Mouse (Mus musculus) MEL (cell line): ENCODE data around the gene Llcfc1. TPM values are rescaled to one million over a fixed set of nuclear protein-coding genes. Genes with fewer than 3 reads are reported as not detected.

Source experiments
- DNase-seq: peaks from one replicate; pipeline ENCODE4 v3.0.0; 2011; ENCODE audit warnings: low read depth, low spot score
- H3K27ac ChIP-seq: 2 replicates; pipeline ENCODE4 v1.5.1; 2012; ENCODE audit warnings: low read depth, mild to moderate bottlenecking, control low read depth, low read length, moderate library complexity; ENCODE audit not compliant: control insufficient read depth
- H3K27me3 ChIP-seq, 2 experiments: fragments of 150-350 bp in 1 of 2; sonication (generic) in 1 of 2; 2 replicates each; pipeline ENCODE4 v1.6.1; 2012; ENCODE audit warnings: low read length in 2 of 2, mild to moderate bottlenecking in 2 of 2, improper control_type of control experiment in 1 of 2, moderate library complexity in 1 of 2; ENCODE audit not compliant: insufficient read depth in 2 of 2, control insufficient read depth in 1 of 2
- H3K36me3 ChIP-seq, 2 experiments: 2 replicates each; pipeline ENCODE4 v1.6.1; 2012 to 2014; ENCODE audit warnings: low read length in 2 of 2, improper control_type of control experiment in 1 of 2, inconsistent platforms in 1 of 2, mild to moderate bottlenecking in 1 of 2; ENCODE audit not compliant: insufficient read depth in 2 of 2, control insufficient read depth in 1 of 2
- H3K4me1 ChIP-seq, 2 experiments: fragments of 150-350 bp in 1 of 2; sonication (generic) in 1 of 2; 2 replicates each; pipeline ENCODE4 v1.6.1; 2012; ENCODE audit warnings: low read length in 2 of 2, improper control_type of control experiment in 1 of 2, mild to moderate bottlenecking in 1 of 2; ENCODE audit not compliant: insufficient read depth in 2 of 2, control insufficient read depth in 1 of 2
- H3K4me3 ChIP-seq, 2 experiments: fragments of 150-350 bp in 1 of 2; sonication (generic) in 1 of 2; 2 replicates each; pipeline ENCODE4 v1.5.1; 2012; ENCODE audit warnings: low read depth in 2 of 2, low read length in 2 of 2, mild to moderate bottlenecking in 2 of 2, moderate library complexity in 2 of 2, control low read depth in 1 of 2, improper control_type of control experiment in 1 of 2; ENCODE audit not compliant: control insufficient read depth in 1 of 2, insufficient read depth in 1 of 2
- H3K79me2 ChIP-seq: 2 replicates; pipeline ENCODE4 v1.6.1; 2012; ENCODE audit warnings: mild to moderate bottlenecking, low read length, moderate library complexity; ENCODE audit not compliant: control insufficient read depth, poor library complexity, insufficient read depth
- H3K9ac ChIP-seq: 2 replicates; pipeline ENCODE4 v1.6.1; 2012; ENCODE audit warnings: low read depth, mild to moderate bottlenecking, control low read depth, low read length, moderate library complexity; ENCODE audit not compliant: control insufficient read depth, poor library complexity, severe bottlenecking
- H3K9me3 ChIP-seq: fragments of 150-350 bp; sonication (generic); replicated peaks from 2 replicates; pipeline ENCODE4 v1.6.1; 2012; ENCODE audit warnings: mild to moderate bottlenecking, low read length, improper control_type of control experiment, moderate library complexity; ENCODE audit not compliant: insufficient read depth
- BHLHE40 ChIP-seq: IDR thresholded peaks from 2 replicates; pipeline ENCODE4 v1.6.1; 2012; ENCODE audit warnings: low read depth, mild to moderate bottlenecking, inconsistent platforms, low read length, improper control_type of control experiment, borderline replicate concordance
- CHD1 ChIP-seq: IDR thresholded peaks from 2 replicates; pipeline ENCODE4 v1.6.1; 2012; ENCODE audit warnings: low read depth, mild to moderate bottlenecking, inconsistent platforms, low read length, improper control_type of control experiment
- E2F4 ChIP-seq: IDR thresholded peaks from 2 replicates; pipeline ENCODE4 v1.6.1; 2011; ENCODE audit warnings: low read depth, low read length, improper control_type of control experiment, borderline replicate concordance
- ELF1 ChIP-seq: IDR thresholded peaks from 2 replicates; pipeline ENCODE4 v1.6.1; 2014; ENCODE audit warnings: low read depth, mild to moderate bottlenecking, inconsistent platforms, low read length, improper control_type of control experiment, moderate library complexity
- EP300 ChIP-seq, 2 experiments: IDR thresholded peaks; 2 replicates each; pipeline ENCODE4 v1.6.1; 2011; ENCODE audit warnings: improper control_type of control experiment in 2 of 2, low read length in 2 of 2, low read depth in 1 of 2, mild to moderate bottlenecking in 1 of 2
- GATA1 ChIP-seq: IDR thresholded peaks from 2 replicates; pipeline ENCODE4 v1.6.1; 2011; ENCODE audit warnings: low read depth, low read length, improper control_type of control experiment
- JUND ChIP-seq: IDR thresholded peaks from 2 replicates; pipeline ENCODE4 v1.6.1; 2011; ENCODE audit warnings: low read depth, mild to moderate bottlenecking, improper control_type of control experiment, low read length
- MEF2A ChIP-seq: IDR thresholded peaks from 2 replicates; pipeline ENCODE4 v1.6.1; 2014; ENCODE audit warnings: low read depth, mild to moderate bottlenecking, inconsistent platforms, low read length, improper control_type of control experiment; ENCODE audit not compliant: poor library complexity, insufficient replicate concordance, severe bottlenecking; ENCODE audit errors: extremely low read depth
- MXI1 ChIP-seq: IDR thresholded peaks from 2 replicates; pipeline ENCODE4 v1.6.1; 2011; ENCODE audit warnings: mild to moderate bottlenecking, low read depth, low read length, improper control_type of control experiment
- NELFE ChIP-seq: IDR thresholded peaks from 2 replicates; pipeline ENCODE4 v1.6.1; 2011; ENCODE audit warnings: low read depth, low read length, improper control_type of control experiment
- POLR2A ChIP-seq, 2 experiments: IDR thresholded peaks; 2 replicates each; pipeline ENCODE4 v1.6.1; 2011 to 2012; ENCODE audit warnings: low read length in 2 of 2, mild to moderate bottlenecking in 2 of 2, control low read depth in 1 of 2, improper control_type of control experiment in 1 of 2, low read depth in 1 of 2, moderate library complexity in 1 of 2; ENCODE audit not compliant: control insufficient read depth in 1 of 2, insufficient read depth in 1 of 2, poor library complexity in 1 of 2
- POLR2AphosphoS2 ChIP-seq: IDR thresholded peaks from 2 replicates; pipeline ENCODE4 v1.6.1; 2011; ENCODE audit warnings: low read length, improper control_type of control experiment
- POLR2AphosphoS5 ChIP-seq: IDR thresholded peaks from 2 replicates; pipeline ENCODE4 v1.6.1; 2012; ENCODE audit warnings: low read depth, borderline replicate concordance, mild to moderate bottlenecking, inconsistent platforms, low read length, moderate library complexity, mixed read lengths
- RAD21 ChIP-seq: IDR thresholded peaks from 2 replicates; pipeline ENCODE4 v1.6.1; 2011; ENCODE audit warnings: mild to moderate bottlenecking, low read depth, low read length, improper control_type of control experiment
- TBP ChIP-seq: IDR thresholded peaks from 2 replicates; pipeline ENCODE4 v1.8.0; 2011; ENCODE audit warnings: low read depth, low read length, improper control_type of control experiment
- TCF12 ChIP-seq: IDR thresholded peaks from 2 replicates; pipeline ENCODE4 v1.6.1; 2014; ENCODE audit warnings: low read depth, mild to moderate bottlenecking, inconsistent platforms, low read length, improper control_type of control experiment, moderate library complexity
- USF1 ChIP-seq: IDR thresholded peaks from 2 replicates; pipeline ENCODE4 v1.6.1; 2014; ENCODE audit warnings: low read depth, mild to moderate bottlenecking, inconsistent platforms, low read length, improper control_type of control experiment, moderate library complexity
- USF2 ChIP-seq, 2 experiments: IDR thresholded peaks; 2 replicates each; pipeline ENCODE4 v1.6.1; 2011 to 2012; ENCODE audit warnings: improper control_type of control experiment in 2 of 2, low read length in 2 of 2, borderline replicate concordance in 1 of 2, inconsistent platforms in 1 of 2, low read depth in 1 of 2, mild to moderate bottlenecking in 1 of 2; ENCODE audit not compliant: insufficient read depth in 1 of 2
- ZC3H11A ChIP-seq: IDR thresholded peaks from 2 replicates; pipeline ENCODE4 v1.6.1; 2012; ENCODE audit warnings: low read depth, mild to moderate bottlenecking, inconsistent platforms, low read length, improper control_type of control experiment
- ZKSCAN1 ChIP-seq: IDR thresholded peaks from 2 replicates; pipeline ENCODE4 v1.6.1; 2012; ENCODE audit warnings: low read depth, mild to moderate bottlenecking, inconsistent platforms, low read length, improper control_type of control experiment, moderate library complexity
- ZMIZ1 ChIP-seq: IDR thresholded peaks from 2 replicates; pipeline ENCODE4 v1.6.1; 2012; ENCODE audit warnings: low read depth, mild to moderate bottlenecking, inconsistent platforms, low read length, improper control_type of control experiment, moderate library complexity
- ZNF384 ChIP-seq: IDR thresholded peaks from 2 replicates; pipeline ENCODE4 v1.6.1; 2012; ENCODE audit warnings: low read depth, mild to moderate bottlenecking, inconsistent platforms, low read length, improper control_type of control experiment
- polyA plus RNA-seq, 2 experiments: library from polyadenylated mRNA; stranded (reverse) in 1 of 2; unstranded in 1 of 2; fragments of >175 nt in 1 of 2; fragments of >200 nt in 1 of 2; gene quantifications; 2 replicates each; pipeline versions ENCODE4 v1.2.1 to v1.2.4; 2012; ENCODE audit warnings: low replicate concordance in 2 of 2, low read depth in 1 of 2; ENCODE audit not compliant: insufficient read length in 2 of 2, insufficient read depth in 1 of 2, missing spikeins in 1 of 2
- total RNA-seq: library from RNA; depleted of rRNA; stranded (reverse); fragments of 300-350 nt; gene quantifications from 2 replicates; pipeline ENCODE4 v1.2.3, GENCODE M21; 2012

The Llcfc1 gene
- total and polyA plus RNA-seq, 3 experiments: not detected

DNA sequence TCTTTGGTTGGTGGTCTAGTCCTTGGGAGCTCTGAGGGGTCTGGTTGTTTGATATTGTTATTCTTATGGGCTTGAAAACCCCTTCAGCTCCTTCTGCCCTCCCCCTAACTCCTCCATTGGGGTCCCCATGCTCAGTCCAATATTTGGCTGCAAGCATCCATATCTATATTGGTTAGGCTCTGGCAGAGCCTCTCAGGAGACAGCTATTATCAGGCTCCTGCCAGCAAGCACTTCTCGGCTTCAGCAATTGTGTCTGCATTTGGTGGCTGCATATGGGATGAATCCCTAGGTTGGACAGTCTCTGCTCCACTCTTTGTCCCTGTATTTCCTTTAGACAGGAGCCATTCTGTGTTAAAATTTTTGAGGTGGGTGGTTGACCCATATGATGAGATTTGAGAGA is 26.1 kb downstream of the Llcfc1 start:
- Histone ChIP-seq H3K9ac (no peak overlapping the region), H3K79me2 (no peaks in the 10 kb centered on the region), H3K27ac (no peak overlapping the region), H3K9me3 (no peaks in the 10 kb centered on the region), H3K4me3 (no peak overlapping the region), H3K27me3 (no peaks in the 10 kb centered on the region), H3K36me3 (peaks cover 0 to 18% of the 10 kb centered on the region in 2 experiments; a peak in 2 of 4 replicates), H3K4me1 (peaks cover 12 to 15% of the 10 kb centered on the region in 2 experiments)
- no peak for TF ChIP-seq GATA1
- no peak for TF ChIP-seq CHD1
- TF ChIP-seq E2F4: no peak
- TF ChIP-seq POLR2A (IDR thresholded peaks at IDR 0.05; ENCODE audit: control insufficient read depth in 1 of 2, insufficient read depth in 1 of 2, low read depth in 1 of 2, low read length in 2 of 2, poor library complexity in 1 of 2): no peak
- TF ChIP-seq USF1: no peak
- no peak for TF ChIP-seq ZKSCAN1
- TF ChIP-seq POLR2AphosphoS5: no peak
- no peak for TF ChIP-seq POLR2AphosphoS2
- TF ChIP-seq TBP: no peak
- DNase-seq: no peak

DNA sequence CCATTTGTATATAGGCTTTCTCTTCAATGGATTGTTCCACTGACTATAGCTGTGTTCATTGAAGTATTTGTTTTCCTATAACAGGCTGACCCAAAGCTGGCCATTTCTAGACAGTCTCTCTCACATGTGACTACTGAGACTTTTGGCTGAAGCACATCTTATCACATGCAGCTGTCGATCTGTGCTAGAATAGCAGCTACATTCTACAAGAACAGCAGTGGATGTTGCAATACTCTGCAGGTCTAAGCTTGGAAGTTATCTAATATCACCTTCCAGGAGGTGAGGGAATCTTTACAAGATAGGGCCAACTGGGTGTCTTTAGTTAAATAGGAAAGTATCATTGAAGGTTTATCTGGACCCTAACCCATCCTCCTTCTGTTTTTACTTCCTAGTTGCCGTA is 37.2 kb downstream of the Llcfc1 start:
- no peak overlapping the region for H3K4me3 ChIP-seq
- H3K9me3 ChIP-seq: no peaks in the 10 kb centered on the region
- no peak overlapping the region for H3K27ac ChIP-seq
- H3K36me3 ChIP-seq: no peaks in the 10 kb centered on the region
- TF ChIP-seq POLR2AphosphoS5: no peak
- no peak for TF ChIP-seq USF2 (IDR thresholded peaks at IDR 0.05; ENCODE audit: borderline replicate concordance in 1 of 2, insufficient read depth in 1 of 2, low read depth in 1 of 2, low read length in 2 of 2)
- TF ChIP-seq USF1: no peak
- TF ChIP-seq ZNF384: no peak
- TF ChIP-seq JUND: no peak
- TF ChIP-seq E2F4: no peak
- no peak for TF ChIP-seq MXI1
- TF ChIP-seq TCF12: no peak
- TF ChIP-seq TBP: no peak
- TF ChIP-seq NELFE: no peak
- TF ChIP-seq ELF1: no peak
- no peak for TF ChIP-seq EP300 (IDR thresholded peaks at IDR 0.05; ENCODE audit: low read depth in 1 of 2, low read length in 2 of 2)
- TF ChIP-seq ZC3H11A: no peak
- TF ChIP-seq POLR2AphosphoS2: no peak
- TF ChIP-seq BHLHE40: no peak
- TF ChIP-seq MEF2A: no peak
- TF ChIP-seq ZKSCAN1: no peak
- TF ChIP-seq RAD21: no peak
- no peak for TF ChIP-seq ZMIZ1
- no peaks in the 10 kb centered on the region for H3K4me1 ChIP-seq
- H3K27me3 ChIP-seq: no peaks in the 10 kb centered on the region; a peak in 1 of 4 replicates
- DNase-seq: no peak
- H3K79me2 ChIP-seq: no peaks in the 10 kb centered on the region
- H3K9ac ChIP-seq: no peak overlapping the region
